Mouse (Mus musculus) bone marrow macrophage, adult 2 months (primary cell): ENCODE measurements around the gene Exoc3l2. TPM values are rescaled to one million over a fixed set of nuclear protein-coding genes. Genes with fewer than 3 reads are reported as not detected.
"Not testable (repeated sequence)": the region's sequence is repeated elsewhere in the genome, so short reads cannot be mapped to it uniquely, and the experiment has no call there.

Source experiments
- H3K27ac ChIP-seq: 2 replicates; pipeline ENCODE4 v1.5.1; 2012; ENCODE audit warnings: low read depth, low read length; ENCODE audit not compliant: insufficient read depth
- H3K4me1 ChIP-seq: 2 replicates; pipeline ENCODE4 v1.6.1; 2012; ENCODE audit warnings: low read length; ENCODE audit not compliant: control insufficient read depth, insufficient read depth
- H3K4me3 ChIP-seq: 2 replicates; pipeline ENCODE4 v1.5.1; 2012; ENCODE audit warnings: mild to moderate bottlenecking, low read length, moderate library complexity; ENCODE audit not compliant: insufficient read depth
- CTCF ChIP-seq: IDR thresholded peaks from 2 replicates; pipeline ENCODE4 v1.5.1; 2012; ENCODE audit warnings: low read depth, mild to moderate bottlenecking, low read length, moderate library complexity
- POLR2A ChIP-seq: IDR thresholded peaks from 2 replicates; pipeline ENCODE4 v1.6.1; 2012; ENCODE audit warnings: mild to moderate bottlenecking, low read depth, low read length, borderline replicate concordance
- polyA plus RNA-seq: library from polyadenylated mRNA; stranded (reverse); fragments of >200 nt; gene quantifications from 2 replicates; pipeline ENCODE4 v1.2.4, GENCODE M21; 2012; ENCODE audit not compliant: missing spikeins, insufficient read depth, insufficient read length

The Exoc3l2 gene
- polyA plus RNA-seq, 1 experiment = not detected

DNA sequence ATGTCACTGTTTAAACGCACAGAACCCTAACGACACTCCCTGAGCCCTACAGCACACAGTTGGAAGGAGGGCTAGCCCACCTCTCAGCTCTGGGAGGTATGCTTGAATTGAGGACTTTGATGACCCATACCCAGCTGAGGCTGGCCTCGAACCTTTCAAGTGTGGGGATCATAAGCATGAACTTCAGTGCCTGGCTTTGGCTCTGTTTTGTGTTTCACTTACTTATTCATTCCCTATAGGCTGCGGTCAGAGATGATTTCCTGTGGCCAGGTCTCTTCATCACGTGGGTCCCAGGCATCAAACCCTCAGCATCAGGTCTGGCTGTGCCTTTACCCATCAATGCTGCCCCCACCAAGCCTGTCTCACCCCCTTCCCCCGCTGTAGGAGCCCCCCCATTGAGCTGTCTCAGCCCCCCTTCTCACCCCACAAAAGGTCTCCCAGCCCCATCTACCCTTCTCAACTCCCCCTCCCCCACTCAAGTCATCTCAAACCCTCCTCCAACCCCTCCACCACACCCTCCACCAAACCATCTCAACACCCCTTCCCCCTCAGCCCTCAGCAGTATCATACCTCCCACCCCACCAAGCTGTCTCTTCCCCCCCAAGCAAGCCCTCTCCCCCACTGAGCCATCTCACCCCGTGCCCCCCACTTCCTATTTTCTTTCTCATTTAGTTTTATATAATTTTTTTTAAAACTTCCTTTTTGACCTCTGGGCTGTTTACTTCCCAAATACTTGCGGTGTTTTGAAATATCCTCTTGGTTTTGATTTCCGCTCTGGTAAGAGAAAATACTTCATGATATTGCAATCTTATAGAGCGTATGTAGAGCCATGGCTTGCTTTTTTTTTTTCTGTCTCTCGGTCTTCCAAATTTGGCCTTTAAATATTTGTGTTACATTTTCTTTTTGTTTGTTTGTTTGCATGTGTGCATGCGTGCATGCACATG is 37.6 kb downstream of the Exoc3l2 start:
- peak overlapping the region; percentile 99 for H3K27ac ChIP-seq
- TF ChIP-seq CTCF = no peak
- no peak for TF ChIP-seq POLR2A
- peaks cover 38% of the 10 kb centered on the region for H3K4me1 ChIP-seq
- H3K4me3 ChIP-seq = peak overlapping the region; percentile 21; the same call in 1 of the 2 replicates

DNA sequence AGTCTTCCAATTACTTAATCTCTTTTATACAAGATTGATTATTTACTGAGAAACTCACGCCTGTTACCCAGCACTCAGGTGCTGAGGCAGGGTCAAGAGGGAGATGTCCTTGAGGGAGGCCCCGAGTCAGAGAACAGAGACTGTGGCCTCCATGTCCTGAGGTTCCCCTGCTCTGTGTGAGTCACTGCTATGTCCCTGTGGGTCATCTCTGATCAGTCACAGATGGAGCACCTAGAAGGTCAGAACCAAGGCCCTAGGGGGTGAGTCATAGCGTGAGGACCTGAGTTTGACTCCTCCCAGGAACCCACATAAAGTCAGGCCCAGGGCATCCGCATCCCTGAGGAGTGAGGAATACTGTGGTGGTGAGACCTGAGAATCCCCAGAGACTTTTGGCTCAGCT is 38.5 kb downstream of the Exoc3l2 start:
- Histone ChIP-seq H3K27ac (peak overlapping the region; percentile 99), H3K4me3 (no peak overlapping the region), H3K4me1 (peaks cover 31% of the 10 kb centered on the region)
- TF ChIP-seq POLR2A (no peak), CTCF (no peak)

DNA sequence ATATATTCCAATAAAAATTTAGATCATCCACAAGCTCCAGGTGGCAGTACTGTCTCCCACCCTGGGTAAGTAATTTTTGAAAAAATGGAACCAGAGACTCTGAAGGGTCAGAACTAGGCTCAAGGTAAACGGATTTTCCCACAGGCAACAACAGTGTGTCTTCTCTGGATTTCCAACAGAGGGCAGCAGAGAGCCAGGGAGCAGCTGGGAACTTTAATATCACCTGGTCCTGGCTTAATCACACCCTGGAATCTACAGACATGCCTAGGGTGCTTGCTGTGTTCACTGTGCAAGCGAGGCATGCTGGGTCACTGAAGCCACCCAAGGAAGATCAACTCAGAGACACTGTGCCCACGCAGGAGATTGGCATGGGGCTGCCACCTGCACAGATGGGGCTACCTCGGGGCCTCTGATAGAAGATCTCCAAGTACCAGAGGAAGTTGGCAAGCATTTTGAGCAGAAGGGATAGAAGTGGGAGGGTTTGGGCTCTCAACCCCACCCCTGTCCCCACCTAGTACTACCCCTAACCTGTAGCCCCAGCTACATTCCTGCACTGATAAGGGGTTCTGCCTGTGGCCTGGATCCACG is 40.4 kb downstream of the Exoc3l2 start:
- no peak overlapping the region for H3K27ac ChIP-seq
- no peak for TF ChIP-seq POLR2A
- peak; percentile 62 for TF ChIP-seq CTCF
- H3K4me1 ChIP-seq = peaks cover 28% of the 10 kb centered on the region
- no peak overlapping the region for H3K4me3 ChIP-seq

DNA sequence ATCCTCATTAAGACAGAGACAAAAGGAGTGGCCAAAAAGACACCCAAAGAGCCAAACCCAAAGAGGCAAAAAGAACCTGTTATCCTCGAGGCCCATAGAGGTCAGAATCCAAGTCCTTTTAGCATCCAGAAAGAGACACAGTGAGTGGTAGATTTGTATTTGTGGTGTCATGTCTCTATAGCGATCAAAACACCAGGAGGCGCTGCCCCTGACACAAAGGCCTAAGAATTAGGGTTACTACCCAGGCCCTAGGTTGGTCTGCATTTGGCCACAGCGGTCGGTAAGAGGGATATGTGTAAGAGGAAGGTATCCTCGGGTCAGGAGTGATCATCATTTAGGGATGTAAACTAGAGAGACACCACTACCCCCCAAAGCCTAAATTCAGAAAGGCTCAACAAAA is 43.2 kb downstream of the Exoc3l2 start:
- Histone ChIP-seq H3K4me1 (peaks cover 18% of the 10 kb centered on the region), H3K27ac (no peak overlapping the region), H3K4me3 (peak overlapping the region; percentile 75; the same call in 1 of the 2 replicates)
- TF ChIP-seq POLR2A = no peak
- TF ChIP-seq CTCF = no peak

DNA sequence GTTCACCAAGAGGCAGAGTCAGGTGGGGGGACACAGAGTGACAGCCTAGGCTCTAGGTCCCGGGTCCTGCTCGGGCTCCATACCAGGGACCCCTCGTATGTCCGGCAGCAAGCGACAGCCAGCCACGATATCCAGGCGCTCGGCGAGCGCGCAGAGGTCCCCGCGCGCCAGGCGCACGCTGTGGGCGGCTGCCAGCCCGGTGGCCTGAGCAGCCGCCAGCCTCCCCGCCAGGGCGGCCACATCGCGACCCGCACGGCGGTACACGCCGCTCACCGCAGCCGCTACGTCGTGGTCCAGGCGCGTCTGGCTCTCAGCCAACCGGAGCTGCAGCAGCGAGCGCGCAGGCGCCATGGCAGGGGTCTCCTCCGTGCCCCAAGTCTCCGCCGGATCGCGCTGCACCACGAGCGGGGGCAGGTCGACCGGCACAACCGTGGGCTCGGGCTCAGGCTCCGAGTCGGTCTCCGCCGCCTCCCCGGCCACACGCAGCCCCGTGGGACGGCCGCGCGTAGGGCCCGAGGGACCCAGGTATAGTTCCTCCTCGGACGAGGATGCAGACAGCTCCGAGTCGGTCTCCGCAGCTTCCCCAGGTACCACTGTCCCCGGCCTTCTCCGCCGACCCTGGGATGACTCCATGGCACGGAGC is 44.0 kb downstream of the Exoc3l2 start:
- H3K4me3 ChIP-seq = peak overlapping the region; percentile 75
- TF ChIP-seq CTCF = no peak
- peaks cover 10% of the 10 kb centered on the region for H3K4me1 ChIP-seq
- peak overlapping the region; percentile 91 for H3K27ac ChIP-seq

DNA sequence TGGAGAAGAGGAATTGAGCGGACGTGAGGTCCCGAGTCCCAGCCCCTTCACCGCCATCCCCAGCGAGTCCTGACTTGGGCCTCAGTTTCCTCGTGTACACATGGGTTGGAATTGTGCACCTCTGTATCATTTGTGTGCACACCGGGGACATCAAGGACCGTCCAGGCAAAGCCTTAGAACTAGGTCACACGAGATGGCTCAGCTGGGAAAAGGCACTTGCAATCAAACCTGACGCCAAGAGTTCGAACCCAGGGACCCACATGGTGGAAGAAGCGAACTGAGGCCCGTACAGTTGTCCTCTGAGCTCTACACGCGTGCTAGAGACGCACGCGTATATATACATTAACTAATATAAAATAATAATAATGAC is 44.5 kb downstream of the Exoc3l2 start:
- H3K4me3 ChIP-seq = peak overlapping the region; percentile 75
- H3K4me1 ChIP-seq = peaks cover 6% of the 10 kb centered on the region
- TF ChIP-seq CTCF (no peak), POLR2A (no peak)
- peak overlapping the region; percentile 91 for H3K27ac ChIP-seq

DNA sequence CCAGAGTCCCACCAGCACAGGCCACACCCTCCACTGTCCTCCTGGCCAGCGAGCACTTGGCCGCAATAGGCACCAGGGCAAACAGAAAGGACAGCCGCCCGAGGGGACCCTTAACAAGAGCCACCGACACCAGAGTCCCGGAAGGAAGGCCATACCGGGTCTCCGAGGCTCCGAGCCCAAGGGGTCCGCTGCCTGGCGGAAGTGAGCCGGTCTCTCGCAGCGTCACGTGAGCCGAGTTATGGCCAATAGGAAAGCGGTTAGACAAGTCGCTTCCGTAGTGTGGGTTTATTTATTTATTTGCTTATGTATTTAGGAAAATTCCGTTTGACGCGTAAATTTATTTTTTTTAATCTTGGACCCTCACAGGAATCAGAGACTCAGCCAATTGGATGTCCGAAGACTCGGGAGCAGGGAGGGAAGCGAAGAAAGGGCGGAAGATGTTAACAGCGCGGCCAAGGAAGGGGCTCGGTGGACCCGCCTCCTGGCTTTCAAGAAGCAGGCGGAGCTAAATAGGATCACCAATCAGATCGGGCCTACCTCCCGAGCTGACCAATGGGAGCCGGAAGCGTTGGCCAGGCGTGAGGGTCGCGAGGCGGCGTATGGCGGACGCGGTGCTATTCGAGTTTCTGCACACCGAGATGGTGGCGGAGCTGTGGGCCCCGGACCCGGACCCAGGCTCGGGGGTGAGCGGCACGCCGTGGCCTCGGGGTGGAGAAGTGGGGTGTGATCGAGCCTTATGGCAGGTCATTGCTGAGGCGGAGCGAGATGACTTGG is 45.2 kb downstream of the Exoc3l2 start, which contains the start of the genes Bloc1s3 and Trappc6a:
Gene Bloc1s3, minus strand, starts transcription at position 218 of the 774 bp plus-strand sequence.
Gene Trappc6a, plus strand, starts transcription at position 246 of the 774 bp plus-strand sequence.
- peaks cover 3% of the 10 kb centered on the region; the same call in 1 of the 2 replicates for H3K4me1 ChIP-seq
- TF ChIP-seq POLR2A (no peak), CTCF (no peak)
- H3K4me3 ChIP-seq = peak within 1 kb of the TSS; percentile 75
- H3K27ac ChIP-seq = peak within 1 kb of the TSS; percentile 91

DNA sequence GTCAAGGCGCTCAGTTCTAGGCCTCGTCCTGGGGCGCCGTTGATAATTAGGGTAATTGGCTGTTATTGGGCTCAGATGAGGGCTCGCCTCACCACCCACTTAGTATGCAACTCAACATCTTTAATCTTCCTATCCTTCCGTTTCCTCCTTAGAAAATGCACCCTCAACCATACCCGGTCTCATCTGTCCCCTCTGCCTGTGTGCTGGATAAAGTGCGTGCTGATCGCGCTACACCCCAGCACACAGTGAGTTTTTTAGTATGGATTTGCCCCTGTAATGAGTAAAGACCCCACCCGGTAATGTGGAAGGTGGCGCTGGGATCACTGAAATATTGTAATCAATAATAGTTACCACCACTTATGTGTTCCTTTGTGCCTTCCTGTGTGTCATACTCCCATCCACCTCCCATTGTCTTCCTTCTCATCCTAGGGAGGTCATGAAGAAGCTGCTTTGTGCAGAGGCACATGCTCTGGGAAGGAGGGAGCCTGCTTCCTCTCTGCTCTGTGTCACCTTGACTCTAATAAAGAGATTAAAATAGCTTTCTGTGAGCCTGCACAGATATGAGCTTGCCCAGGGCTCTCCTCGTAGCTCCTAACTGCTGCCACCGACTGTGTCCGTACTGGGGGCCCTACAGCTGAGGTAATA is 45.9 kb downstream of the Exoc3l2 start:
- H3K4me3 ChIP-seq = peak overlapping the region; percentile 75
- TF ChIP-seq POLR2A = no peak
- no peak for TF ChIP-seq CTCF

DNA sequence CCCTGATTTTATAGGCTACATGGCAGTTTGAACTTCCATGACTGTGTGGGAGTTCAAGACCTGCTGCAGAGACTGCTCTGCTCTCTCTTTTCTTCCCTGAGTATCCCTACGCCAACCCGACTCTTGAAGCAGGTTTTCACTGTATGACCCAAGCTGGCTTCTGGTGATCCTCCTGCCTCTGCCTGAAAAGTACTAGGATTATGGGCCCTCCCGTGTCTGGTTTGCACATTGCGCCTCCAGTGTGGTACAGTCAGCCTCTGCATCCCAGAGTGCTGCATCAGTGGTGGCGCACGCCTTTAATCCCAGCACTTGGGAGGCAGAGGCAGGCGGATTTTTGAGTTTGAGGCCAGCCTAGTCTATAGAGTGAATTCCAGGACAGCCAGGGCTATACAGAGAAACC is 46.7 kb downstream of the Exoc3l2 start:
- no peak for TF ChIP-seq POLR2A
- no peak for TF ChIP-seq CTCF
- Histone ChIP-seq H3K27ac (no peak overlapping the region), H3K4me3 (peak overlapping the region; percentile 75), H3K4me1 (peaks cover 3% of the 10 kb centered on the region; the same call in 1 of the 2 replicates)

More for the DNA sequence above, 45.9 kb downstream of the Exoc3l2 start:
- Histone ChIP-seq H3K4me1 (peaks cover 3% of the 10 kb centered on the region; the same call in 1 of the 2 replicates), H3K27ac (peak overlapping the region; percentile 47)

DNA sequence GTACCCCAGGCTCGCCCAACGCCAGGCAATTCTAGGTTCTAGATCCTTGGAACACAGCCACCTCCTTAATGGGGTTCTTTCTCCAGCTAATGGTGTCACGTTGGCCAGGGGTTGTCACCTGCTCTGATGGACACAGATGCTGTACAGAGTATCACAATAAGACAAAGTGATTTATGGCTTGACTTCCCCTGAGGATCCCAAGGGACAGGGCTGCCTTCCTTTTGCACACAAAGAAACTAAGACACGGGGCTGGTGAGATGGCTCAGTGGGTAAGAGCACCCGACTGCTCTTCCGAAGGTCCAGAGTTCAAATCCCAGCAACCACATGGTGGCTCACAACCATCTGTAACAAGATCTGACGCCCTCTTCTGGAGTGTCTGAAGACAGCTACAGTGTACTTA is 48.8 kb downstream of the Exoc3l2 start:
- not testable (repeated sequence) for H3K27ac ChIP-seq, H3K4me1 ChIP-seq, H3K4me3 ChIP-seq
